Mouse (Mus musculus) gastrocnemius, postnatal 4 days (tissue): Measurements from ENCODE around the gene Nfix. TPM values are rescaled to one million over a fixed set of nuclear protein-coding genes. Genes with fewer than 3 reads are reported as not detected.
A peak's percentile ranks its signal among the peaks of the same experiment; 100 is the strongest.

Experiments
- DNase-seq, 2 experiments: peaks; one replicate each; pipeline ENCODE4 v3.0.0; 2021 to 2022; ENCODE audit warnings: low spot score in 2 of 2, mixed read lengths in 2 of 2
- total RNA-seq, 2 experiments: library from RNA; stranded (reverse); gene quantifications; 2 replicates each; pipeline ENCODE4 v1.2.3; 2021

Gene Nfix
- total RNA-seq, 2 experiments from 2014 or later, result 517 to 591 TPM

DNA sequence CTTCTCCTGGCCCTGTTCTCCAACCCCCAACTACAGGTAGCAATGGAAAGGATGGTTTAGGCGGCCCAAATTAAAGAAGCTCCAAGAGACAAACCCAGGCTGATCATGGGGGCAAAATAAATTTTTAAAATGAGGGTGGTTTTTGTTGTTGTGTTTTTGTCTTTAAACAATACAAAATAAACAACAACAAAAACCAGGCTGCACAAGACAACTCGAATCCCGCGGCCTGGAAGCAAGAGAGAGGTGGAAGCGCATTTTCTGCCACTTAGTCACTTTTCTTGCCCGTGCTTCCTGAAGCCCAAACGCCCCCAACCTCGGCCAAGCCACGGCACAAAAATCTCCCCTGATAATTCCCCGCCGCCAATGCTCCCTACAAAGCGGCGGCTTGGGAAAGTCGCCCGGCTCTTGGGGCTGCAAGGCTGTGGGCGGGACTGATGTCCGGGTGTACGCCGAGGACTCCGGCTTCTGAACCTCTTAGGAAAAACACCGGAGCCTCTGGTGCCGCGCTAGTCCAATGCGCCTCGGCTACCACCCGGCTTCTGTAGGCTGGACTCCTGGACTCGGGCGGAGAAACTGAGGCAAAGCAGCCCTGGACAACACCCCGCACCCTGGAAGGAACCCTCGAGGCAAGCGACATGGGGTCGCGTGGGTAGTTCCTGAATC lies 16.1 kb downstream of the Nfix start:
- DNase-seq, result no peak

DNA sequence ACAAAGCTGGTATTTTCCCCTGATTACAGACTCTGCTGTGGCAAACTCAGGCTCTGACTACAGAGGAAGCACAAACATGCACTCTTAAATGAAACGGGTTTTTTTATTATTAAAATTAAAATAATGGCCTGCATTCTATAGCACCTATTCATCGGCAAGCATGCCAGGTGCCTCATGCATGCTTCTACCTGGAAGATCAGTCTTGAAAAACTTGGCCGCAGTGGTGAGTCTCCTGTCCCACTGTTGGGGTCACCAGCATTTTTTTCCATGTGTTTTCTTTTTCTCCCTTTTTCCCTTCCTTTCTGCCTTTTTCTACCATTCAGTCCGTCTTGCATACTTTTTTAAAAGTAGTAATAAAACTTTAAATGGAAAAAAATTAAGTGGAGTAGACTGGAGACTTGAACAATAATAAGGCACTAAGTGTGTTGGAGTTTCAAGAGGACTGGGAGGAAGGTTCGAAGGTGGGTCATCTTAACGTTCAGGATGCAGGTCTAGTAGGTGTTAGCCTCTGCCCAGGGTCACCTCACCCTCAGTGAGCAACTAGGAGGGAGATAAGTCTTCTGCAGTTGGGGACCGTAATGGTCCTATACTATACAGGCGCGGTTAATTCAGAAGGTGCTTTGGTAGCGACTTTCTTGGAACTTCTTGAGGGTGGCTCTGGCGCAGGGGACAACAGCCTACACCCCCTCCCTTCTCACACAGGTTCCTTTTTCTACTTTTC lies 16.8 kb downstream of the Nfix start:
- DNase-seq, result no peak

- DNase-seq, result no peak
These were observed 17.5 kb downstream of the Nfix start for GRCm38 (mm10) chr8:84782680-84783079.

- DNase-seq, result no peak
These were observed 18.2 kb downstream of the Nfix start for GRCm38 (mm10) chr8:84781686-84782505.

GRCm38 (mm10) chr8:84780949-84781680 lies 19.0 kb downstream of the Nfix start:
- no peak for DNase-seq

GRCm38 (mm10) chr8:84780225-84780555 lies 20.0 kb downstream of the Nfix start:
- no peak for DNase-seq

DNA sequence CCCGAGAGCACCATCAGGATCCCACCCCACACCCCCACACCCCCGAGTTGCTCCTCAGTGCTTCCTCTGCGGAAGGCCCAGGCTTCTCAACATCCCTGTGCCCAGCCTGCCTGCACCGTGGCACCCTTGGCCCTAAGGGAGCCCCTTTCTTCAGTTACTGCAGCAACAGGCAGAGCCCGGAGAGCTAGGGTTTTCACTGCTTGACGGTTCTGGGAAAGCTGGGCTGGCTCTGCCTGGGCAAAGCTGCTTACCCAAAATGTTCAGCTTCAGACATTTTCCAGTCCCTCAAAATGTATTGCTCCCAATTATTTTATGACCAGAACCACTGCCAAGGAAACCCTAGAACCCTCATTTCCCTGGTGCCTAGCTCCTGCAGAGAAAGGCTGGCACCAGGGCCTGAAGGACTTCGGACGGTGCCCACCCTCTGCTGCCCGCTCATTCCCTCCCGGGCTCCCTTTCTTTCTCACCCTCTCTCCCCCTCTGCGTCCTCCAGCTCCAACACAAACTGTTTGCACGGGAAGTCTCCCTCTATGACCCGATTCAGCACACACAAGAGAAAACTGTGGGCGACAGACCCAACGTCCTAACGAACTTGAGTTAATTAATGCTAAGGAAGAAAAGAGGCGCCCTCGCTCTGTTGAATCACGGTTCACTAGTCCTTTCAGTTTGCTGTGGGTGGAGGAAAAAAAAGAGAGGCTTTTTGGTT lies 20.5 kb downstream of the Nfix start:
- DNase-seq, result no peak

DNA sequence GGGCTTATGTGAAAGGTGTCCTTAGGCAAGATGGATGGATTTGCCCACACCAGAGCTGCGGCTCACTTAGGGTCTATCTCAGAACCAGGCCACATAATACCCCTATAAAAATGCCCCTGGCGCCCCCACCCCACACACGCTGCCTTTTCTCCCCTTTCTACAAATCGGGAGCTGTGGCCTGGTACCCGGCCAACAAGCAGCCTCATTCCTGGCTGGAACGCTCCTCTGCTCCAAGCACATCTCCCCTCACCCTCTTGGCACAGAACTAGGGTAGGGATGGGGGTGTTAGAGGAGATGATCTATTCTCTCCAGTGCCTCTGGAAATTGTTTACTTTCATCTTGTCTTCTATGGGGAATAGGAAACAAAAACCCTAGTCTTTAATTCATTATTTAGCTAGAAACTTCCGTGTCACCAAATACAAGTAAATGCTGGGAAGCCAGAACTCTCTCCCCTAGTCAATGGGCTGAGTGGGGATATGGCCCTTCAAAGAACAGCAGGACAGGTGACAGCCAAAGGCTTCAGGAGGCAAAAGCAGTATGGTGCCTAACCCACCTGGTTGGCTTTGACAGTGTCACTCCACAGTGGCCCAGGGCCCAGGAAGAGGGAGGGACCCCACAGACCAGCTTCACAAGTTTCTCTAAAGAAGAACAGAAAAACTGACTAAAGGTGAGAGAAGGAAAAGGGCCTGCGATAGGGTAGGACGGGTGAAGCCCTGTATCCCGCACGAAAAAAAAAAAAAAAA lies 21.3 kb downstream of the Nfix start:
- no peak for DNase-seq

DNA sequence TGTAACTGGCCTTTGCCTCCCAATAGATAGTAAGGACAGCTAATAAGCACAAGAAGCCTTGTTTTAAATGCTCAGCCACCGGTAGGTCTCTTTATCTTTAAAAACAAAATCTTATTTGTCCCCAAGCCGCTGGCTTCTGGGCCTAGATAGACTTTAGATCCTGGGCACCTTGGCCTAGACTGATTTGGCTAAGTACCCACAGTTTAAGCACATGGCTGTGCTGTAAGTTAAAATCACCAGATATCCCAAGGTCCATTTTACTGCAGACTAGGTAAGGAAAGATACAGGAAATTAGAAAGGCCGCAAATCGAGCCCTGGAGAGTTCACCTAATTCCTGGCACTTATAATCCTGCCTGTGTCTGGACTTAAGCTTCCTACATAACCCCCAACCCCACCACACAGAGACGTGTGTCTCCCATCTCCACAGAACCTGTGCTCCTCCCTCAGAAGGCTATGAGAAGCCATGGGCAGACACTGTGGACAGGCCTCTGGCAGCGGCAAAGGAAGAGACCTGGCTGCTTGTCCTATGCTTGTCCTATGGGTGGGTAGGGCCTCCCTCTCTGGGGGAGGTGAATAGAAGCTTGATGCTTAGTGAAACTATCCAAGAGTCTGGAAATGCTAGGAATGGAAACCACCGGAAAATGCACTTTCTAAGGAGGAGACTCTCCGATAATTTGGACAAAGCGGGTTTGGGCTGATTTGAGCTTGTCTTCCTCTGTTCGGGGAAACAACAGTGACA lies 22.1 kb downstream of the Nfix start:
- DNase-seq, result no peak

DNA sequence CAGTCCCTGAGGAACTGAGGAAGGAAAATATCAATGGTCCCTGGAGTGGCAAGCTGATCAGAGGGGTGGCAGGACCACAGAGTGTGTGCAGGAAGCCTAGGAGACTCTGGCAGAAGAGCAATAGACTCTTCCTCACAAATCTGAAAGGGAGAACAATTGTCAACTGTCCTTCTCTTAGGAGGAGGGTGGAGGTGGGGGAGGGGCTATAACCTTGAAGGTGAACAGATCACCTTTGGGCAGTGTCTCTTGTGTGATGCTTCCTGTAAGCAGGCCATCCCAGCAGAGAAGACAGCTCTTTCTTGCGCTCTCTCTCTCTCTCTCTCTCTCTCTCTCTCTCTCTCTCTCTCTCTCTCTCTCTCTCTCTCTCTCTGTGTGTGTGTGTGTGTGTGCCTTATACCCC lies 23.6 kb downstream of the Nfix start:
- no peak for DNase-seq

DNA sequence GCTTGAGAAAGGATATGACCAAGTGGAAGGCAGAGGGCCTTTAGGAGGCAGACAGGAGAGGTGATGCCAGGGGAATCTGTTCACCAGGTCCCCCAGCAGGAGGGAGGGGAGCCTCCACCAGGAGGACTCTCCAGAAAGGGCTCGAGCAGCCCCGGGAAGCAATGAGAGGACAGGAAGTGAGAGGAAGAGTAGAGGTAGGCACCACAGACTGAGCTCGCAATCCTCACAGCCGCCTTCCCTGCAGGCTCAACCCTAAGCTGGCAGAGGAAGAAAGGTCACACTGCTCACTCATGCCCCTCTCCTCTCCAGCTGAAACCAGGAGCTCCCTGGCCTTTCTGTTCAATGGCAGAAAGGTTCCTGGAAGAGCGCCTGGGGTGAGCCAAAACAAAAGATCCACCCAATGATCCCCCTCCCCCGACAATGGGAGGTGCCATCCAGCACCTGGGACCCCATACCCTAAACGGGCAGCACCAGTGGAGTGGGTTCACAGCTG lies 24.5 kb downstream of the Nfix start:
- no peak for DNase-seq

- DNase-seq, result peak in 1 of 2 experiments; percentile 58
These were observed 25.0 kb downstream of the Nfix start for GRCm38 (mm10) chr8:84775105-84775591.

DNA sequence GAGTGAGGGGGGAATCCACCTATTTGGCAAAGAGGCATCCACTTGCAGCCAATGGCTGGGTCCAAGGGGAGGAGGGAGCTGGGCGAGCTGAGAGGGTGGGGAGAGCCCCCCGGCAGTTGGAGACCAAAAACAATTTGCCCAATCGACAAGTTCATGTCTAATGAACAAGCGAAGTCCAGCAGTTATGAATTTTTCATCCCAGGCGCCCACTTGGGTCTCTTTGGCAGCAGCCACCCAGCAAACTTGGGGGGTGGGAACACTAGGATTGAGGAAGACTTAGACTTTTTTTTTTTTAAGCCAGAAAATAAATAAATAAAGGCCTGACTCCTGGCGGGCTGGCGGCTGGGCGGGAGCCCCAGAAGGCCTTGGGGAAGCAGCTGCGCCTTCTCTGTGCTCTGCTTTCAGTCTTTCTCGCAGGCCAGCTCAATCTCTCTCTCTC lies 25.7 kb downstream of the Nfix start:
- peak in 1 of 2 experiments; percentile 76 for DNase-seq

- DNase-seq, result peak; percentile 71 to 88
These were observed 26.3 kb downstream of the Nfix start for GRCm38 (mm10) chr8:84773833-84774232.

- DNase-seq, result no peak
These were observed 26.8 kb downstream of the Nfix start for GRCm38 (mm10) chr8:84773304-84773703.

DNA sequence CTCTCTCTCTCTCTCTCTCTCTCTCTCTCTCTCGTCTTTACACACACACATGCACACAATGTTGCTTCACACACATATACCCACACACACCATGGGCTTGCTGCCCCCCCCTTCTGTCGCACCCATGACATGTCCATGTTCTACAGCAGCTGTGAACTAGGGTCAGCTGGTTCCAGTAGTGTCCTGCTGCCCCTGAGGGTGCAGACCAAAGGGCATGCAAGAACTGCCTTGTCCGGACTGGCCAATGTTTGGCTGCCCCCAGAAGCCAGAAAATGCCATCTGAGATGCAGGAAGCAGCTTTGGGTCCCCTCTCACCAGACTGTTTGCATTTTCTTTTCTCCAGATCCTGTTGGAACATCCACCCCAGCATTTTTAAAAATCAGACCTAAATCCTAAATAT lies 27.5 kb downstream of the Nfix start:
- no peak for DNase-seq

- no peak for DNase-seq
These were observed 28.2 kb downstream of the Nfix start for GRCm38 (mm10) chr8:84771941-84772378.

DNA sequence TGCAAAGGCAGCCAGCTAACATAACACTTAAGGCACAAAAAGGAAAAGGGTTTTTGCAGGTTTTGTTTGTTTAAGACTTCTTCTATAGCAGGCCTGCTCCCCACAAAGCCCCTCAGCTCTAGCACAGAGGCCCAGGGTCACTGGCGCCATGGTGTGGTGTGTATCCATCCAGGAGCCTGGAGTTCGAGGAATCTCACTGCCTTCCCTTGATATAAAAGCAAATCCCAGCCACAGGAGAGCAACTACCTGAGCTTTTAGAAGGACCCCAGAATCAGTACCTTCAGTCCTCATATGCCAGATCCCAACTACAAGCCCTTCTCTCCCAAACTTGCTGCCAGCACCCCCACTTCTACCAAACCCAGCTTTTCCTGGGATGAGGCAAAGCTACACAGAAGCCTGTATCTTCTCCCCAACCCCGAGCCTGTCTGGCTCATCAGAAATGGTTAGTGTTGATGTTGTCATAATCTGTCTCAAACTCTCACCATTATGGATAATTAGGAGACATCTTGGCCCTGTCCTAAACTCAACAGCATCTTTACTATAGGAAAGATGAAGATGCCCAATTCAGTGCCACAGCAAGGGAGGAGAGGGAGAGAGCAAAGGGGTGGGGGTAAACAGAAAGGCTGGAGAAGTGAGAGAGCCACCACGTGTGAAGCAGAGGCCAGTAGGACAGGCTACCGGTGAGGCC lies 29.0 kb downstream of the Nfix start:
- no peak for DNase-seq
